Mouse (Mus musculus) CH12.LX (cell line): ENCODE measurements around the gene Gpr155. TPM values are rescaled to one million over a fixed set of nuclear protein-coding genes. Genes with fewer than 3 reads are reported as not detected.

Experiments used
- DNase-seq: peaks from one replicate; pipeline ENCODE4 v3.0.0-alpha.2; 2013; ENCODE audit errors: extremely low read depth
- H3K27ac ChIP-seq: 2 replicates; pipeline ENCODE4 v1.5.1; 2012; ENCODE audit warnings: low read depth, mild to moderate bottlenecking, control low read depth, moderate library complexity; ENCODE audit not compliant: insufficient read depth
- H3K27me3 ChIP-seq: replicated peaks from 2 replicates; pipeline ENCODE3; 2012; ENCODE audit warnings: inconsistent platforms
- H3K36me3 ChIP-seq, 2 experiments: replicated peaks in 1 of 2; 2 replicates each; pipeline versions ENCODE3 to v1.6.1; 2012; ENCODE audit warnings: inconsistent platforms in 1 of 2, low read length in 1 of 2, mild to moderate bottlenecking in 1 of 2, mixed read lengths in 1 of 2, moderate library complexity in 1 of 2; ENCODE audit not compliant: control insufficient read depth in 1 of 2, insufficient read depth in 1 of 2
- H3K4me1 ChIP-seq, 2 experiments: 2 replicates each; pipeline ENCODE4 v1.6.1; 2012; ENCODE audit warnings: inconsistent platforms in 1 of 2, moderate library complexity in 1 of 2; ENCODE audit not compliant: insufficient read depth in 2 of 2, control insufficient read depth in 1 of 2
- H3K4me2 ChIP-seq: 2 replicates; pipeline ENCODE4 v1.6.1; 2012; ENCODE audit warnings: low read depth, mild to moderate bottlenecking, control low read depth; ENCODE audit not compliant: poor library complexity, insufficient read depth, severe bottlenecking
- H3K4me3 ChIP-seq, 3 experiments: fragments of 150-350 bp in 1 of 3; sonication (generic) in 1 of 3; replicated peaks in 1 of 3; 2 replicates each; pipeline versions ENCODE3 to v1.5.1; 2011 to 2012; ENCODE audit warnings: low read depth in 2 of 3, low read length in 2 of 3, mild to moderate bottlenecking in 2 of 3, moderate library complexity in 2 of 3, control low read depth in 1 of 3, improper control_type of control experiment in 1 of 3, inconsistent platforms in 1 of 3, mixed read lengths in 1 of 3; ENCODE audit not compliant: poor library complexity in 1 of 3
- H3K79me2 ChIP-seq: replicated peaks from 2 replicates; pipeline ENCODE4 v1.6.1; 2012; ENCODE audit warnings: mild to moderate bottlenecking, moderate library complexity; ENCODE audit not compliant: control insufficient read depth, poor library complexity, insufficient read depth, severe bottlenecking; ENCODE audit errors: extremely low read depth
- H3K9ac ChIP-seq: 2 replicates; pipeline ENCODE4 v1.6.1; 2012; ENCODE audit warnings: low read depth, mild to moderate bottlenecking, control low read depth, moderate library complexity; ENCODE audit not compliant: insufficient read depth
- H3K9me3 ChIP-seq: replicated peaks from 2 replicates; pipeline ENCODE3; 2012; ENCODE audit warnings: low read length, inconsistent platforms, mixed read lengths
- BHLHE40 ChIP-seq: IDR thresholded peaks from 2 replicates; pipeline ENCODE4 v1.6.1; 2011; ENCODE audit warnings: mild to moderate bottlenecking, low read depth, low read length, improper control_type of control experiment
- CHD1 ChIP-seq: IDR thresholded peaks from 2 replicates; pipeline ENCODE4 v1.6.1; 2012; ENCODE audit warnings: low read depth, low read length, improper control_type of control experiment, inconsistent platforms
- CHD2 ChIP-seq: IDR thresholded peaks from 2 replicates; pipeline ENCODE4 v1.6.1; 2011; ENCODE audit warnings: low read length, improper control_type of control experiment
- ELF1 ChIP-seq: IDR thresholded peaks from 2 replicates; pipeline ENCODE4 v1.6.1; 2014; ENCODE audit warnings: low read depth, mild to moderate bottlenecking, inconsistent platforms, low read length, improper control_type of control experiment
- EP300 ChIP-seq: IDR thresholded peaks from 2 replicates; pipeline ENCODE4 v1.6.1; 2011; ENCODE audit warnings: low read length, improper control_type of control experiment
- ETS1 ChIP-seq: conservative IDR thresholded peaks from 2 replicates; pipeline ENCODE4 v1.6.1; 2012; ENCODE audit warnings: low read depth, mild to moderate bottlenecking, inconsistent platforms, low read length, improper control_type of control experiment, moderate library complexity
- GABPA ChIP-seq: IDR thresholded peaks from 2 replicates; pipeline ENCODE4 v1.6.1; 2012; ENCODE audit warnings: low read depth, low read length, improper control_type of control experiment, inconsistent platforms; ENCODE audit not compliant: insufficient replicate concordance
- HCFC1 ChIP-seq: IDR thresholded peaks from 2 replicates; pipeline ENCODE4 v1.6.1; 2012; ENCODE audit warnings: low read depth, mild to moderate bottlenecking, inconsistent platforms, low read length, improper control_type of control experiment
- JUND ChIP-seq: conservative IDR thresholded peaks from 2 replicates; pipeline ENCODE4 v1.6.1; 2011; ENCODE audit warnings: low read depth, low read length, improper control_type of control experiment
- MAX ChIP-seq: IDR thresholded peaks from 2 replicates; pipeline ENCODE4 v1.6.1; 2011; ENCODE audit warnings: low read length, improper control_type of control experiment
- MEF2A ChIP-seq: IDR thresholded peaks from 2 replicates; pipeline ENCODE4 v1.6.1; 2014; ENCODE audit warnings: low read depth, mild to moderate bottlenecking, inconsistent platforms, low read length, improper control_type of control experiment, borderline replicate concordance
- NELFE ChIP-seq: IDR thresholded peaks from 2 replicates; pipeline ENCODE4 v1.6.1; 2011; ENCODE audit warnings: low read depth, low read length, improper control_type of control experiment
- NRF1 ChIP-seq: IDR thresholded peaks from 2 replicates; pipeline ENCODE4 v1.6.1; 2014; ENCODE audit warnings: low read depth, mild to moderate bottlenecking, inconsistent platforms, low read length, improper control_type of control experiment, moderate library complexity
- PAX5 ChIP-seq: IDR thresholded peaks from 2 replicates; pipeline ENCODE4 v1.6.1; 2012; ENCODE audit warnings: low read length, inconsistent platforms, mixed read lengths
- POLR2AphosphoS2 ChIP-seq: IDR thresholded peaks from 2 replicates; pipeline ENCODE4 v1.6.1; 2011; ENCODE audit warnings: low read depth, low read length, improper control_type of control experiment
- TCF12 ChIP-seq: IDR thresholded peaks from 2 replicates; pipeline ENCODE4 v1.6.1; 2014; ENCODE audit warnings: low read depth, mild to moderate bottlenecking, inconsistent platforms, low read length, improper control_type of control experiment
- USF1 ChIP-seq: IDR thresholded peaks from 2 replicates; pipeline ENCODE4 v1.6.1; 2014; ENCODE audit warnings: low read depth, mild to moderate bottlenecking, inconsistent platforms, low read length, improper control_type of control experiment
- ZC3H11A ChIP-seq: IDR thresholded peaks from 2 replicates; pipeline ENCODE4 v1.6.1; 2012; ENCODE audit warnings: low read depth, mild to moderate bottlenecking, inconsistent platforms, low read length, improper control_type of control experiment
- ZKSCAN1 ChIP-seq: IDR thresholded peaks from 2 replicates; pipeline ENCODE4 v1.6.1; 2012; ENCODE audit warnings: low read depth, inconsistent platforms, low read length, improper control_type of control experiment, borderline replicate concordance
- ZMIZ1 ChIP-seq: IDR thresholded peaks from 2 replicates; pipeline ENCODE4 v1.6.1; 2012; ENCODE audit warnings: low read depth, mild to moderate bottlenecking, inconsistent platforms, low read length, improper control_type of control experiment
- dilution Hi-C: fragments of 300-500 bp; cut with MboI; formaldehyde crosslinking; loops from 2 replicates; pipeline ENCODE4 v1.14.3; 2020; ENCODE audit warnings: low sequenced_read_pairs; ENCODE audit not compliant: extremely low pct_unique_long_range_greater_than_20kb, extremely low pct_ligation_motif_present
- in situ Hi-C: fragments of 300-500 bp; cut with MboI; formaldehyde crosslinking; loops from 3 replicates; pipeline ENCODE4 v1.14.3; 2019; ENCODE audit warnings: low sequenced_read_pairs, low pct_ligation_motif_present, low pct_unique_long_range_greater_than_20kb, mixed read lengths
- polyA plus RNA-seq: library from polyadenylated mRNA; unstranded; fragments of >175 nt; gene quantifications from 2 replicates; pipeline ENCODE4 v1.2.1, GENCODE M21; 2012; ENCODE audit warnings: low read depth; ENCODE audit not compliant: insufficient read length
- total RNA-seq, 2 experiments: library from RNA; depleted of rRNA; stranded (reverse); fragments of 300-350 nt in 1 of 2; fragments of >200 nt in 1 of 2; gene quantifications; 2 replicates each; pipeline ENCODE4 v1.2.3; 2012 to 2014

The Gpr155 gene
- total and polyA plus RNA-seq, 3 experiments = 3.0 to 5.7 (median 3.2) TPM

- peaks cover 7% of the 10 kb centered on the region in 2 experiments; a peak in 3 of 4 replicates for H3K4me1 ChIP-seq
- no peak overlapping the region for H3K27ac ChIP-seq
- no peaks in the 10 kb centered on the region for H3K9me3 ChIP-seq
- no peak overlapping the region for H3K4me2 ChIP-seq
- TF ChIP-seq ZKSCAN1 = no peak
- TF ChIP-seq BHLHE40 = no peak
- no peak for TF ChIP-seq USF1
- TF ChIP-seq CHD2 = no peak
- no peak for TF ChIP-seq TCF12
- TF ChIP-seq POLR2AphosphoS2 = no peak
- no peak for TF ChIP-seq ZC3H11A
- no peak for TF ChIP-seq EP300
- no peak for TF ChIP-seq NELFE
- TF ChIP-seq ETS1 = no peak
- TF ChIP-seq PAX5 = no peak
- TF ChIP-seq HCFC1 = no peak
- TF ChIP-seq MEF2A = no peak
- no peak for TF ChIP-seq CHD1
- no peak for TF ChIP-seq NRF1
- no peak for TF ChIP-seq JUND
- TF ChIP-seq ELF1 = no peak
- DNase-seq = no peak
- H3K36me3 ChIP-seq = peaks cover 0 to 20% of the 10 kb centered on the region in 2 experiments
- no peaks in the 10 kb centered on the region for H3K27me3 ChIP-seq
- no peaks in the 10 kb centered on the region for H3K79me2 ChIP-seq
- no peak overlapping the region for H3K4me3 ChIP-seq
- dilution Hi-C loops = no loop called here
- in situ Hi-C loops = no loop called here
- H3K9ac ChIP-seq = no peak overlapping the region
Observed at GRCm38 (mm10) chr2:73394476-73394875, 8.1 kb upstream of the Gpr155 start.

GRCm38 (mm10) chr2:73392772-73393171, 6.4 kb upstream of the Gpr155 start:
- Histone ChIP-seq H3K4me3 (no peak overlapping the region), H3K9me3 (no peaks in the 10 kb centered on the region), H3K27me3 (no peaks in the 10 kb centered on the region), H3K9ac (no peak overlapping the region), H3K4me2 (no peak overlapping the region), H3K36me3 (peaks cover 0 to 22% of the 10 kb centered on the region in 2 experiments), H3K79me2 (no peaks in the 10 kb centered on the region; the same call in 1 of the 2 replicates), H3K27ac (no peak overlapping the region), H3K4me1 (peaks cover 9 to 23% of the 10 kb centered on the region in 2 experiments; a peak in 3 of 4 replicates)
- dilution Hi-C loops = no loop called here
- no peak for DNase-seq
- in situ Hi-C loops = no loop called here
- TF ChIP-seq GABPA (no peak), ZC3H11A (no peak), USF1 (no peak), CHD2 (no peak), MEF2A (no peak), MAX (no peak), ZMIZ1 (no peak)
